Mouse (Mus musculus): Measurements from ENCODE around the gene Vamp2. TPM values are rescaled to one million over a fixed set of nuclear protein-coding genes. Genes with fewer than 3 reads are reported as not detected.

Gene Vamp2
- polyA plus RNA-seq, 1 experiment from 2014 or later, result 79.9 TPM

DNA sequence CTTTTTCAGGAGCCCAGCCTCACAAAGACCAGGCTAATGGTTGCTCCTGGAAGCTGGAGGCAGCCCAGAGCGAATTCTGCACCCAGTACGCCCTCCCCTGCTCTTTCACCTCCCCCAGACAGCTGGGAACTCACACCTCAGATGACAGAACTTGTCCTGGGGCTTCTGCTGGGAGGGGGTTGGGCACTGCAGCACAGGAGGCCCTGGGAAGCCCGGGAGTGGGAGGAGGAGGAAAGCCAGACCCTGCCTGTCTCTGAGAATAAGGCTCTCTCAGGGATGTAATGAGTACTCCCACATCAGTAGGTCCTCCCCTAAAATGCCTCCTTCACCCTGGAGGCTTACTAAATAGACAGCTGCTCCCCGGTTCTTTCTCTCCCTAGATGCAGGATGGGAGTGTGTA lies 1.2 kb upstream of the Vamp2 start:
- 27% methylated on average over 4 of the region's 4 CpGs for WGBS
- peak overlapping the region; percentile 95 for H3K27ac ChIP-seq (ENCODE audit: low read length)
- H3K36me3 ChIP-seq (ENCODE audit: control insufficient read depth, insufficient read depth, low read length), result no peaks in the 10 kb centered on the region
- no peak overlapping the region for H3K4me3 ChIP-seq (replicated peaks; ENCODE audit: low read length)
- H3K4me1 ChIP-seq (ENCODE audit: control insufficient read depth, insufficient read depth, low read length), result peaks cover 27% of the 10 kb centered on the region
- H3K9me3 ChIP-seq (replicated peaks; ENCODE audit: control insufficient read depth, low read length), result no peaks in the 10 kb centered on the region
- H3K4me2 ChIP-seq (ENCODE audit: low read depth, low read length), result no peak overlapping the region
- peak overlapping the region; percentile 27; the same call in 1 of the 2 replicates for H3K9ac ChIP-seq (ENCODE audit: low read length)
- ATAC-seq (ENCODE audit: insufficient read depth, low FRiP score), result peak; percentile 55; the same call in 1 of the 2 replicates
- H3K27me3 ChIP-seq (ENCODE audit: control insufficient read depth, insufficient read depth, low read length), result no peaks in the 10 kb centered on the region

DNA sequence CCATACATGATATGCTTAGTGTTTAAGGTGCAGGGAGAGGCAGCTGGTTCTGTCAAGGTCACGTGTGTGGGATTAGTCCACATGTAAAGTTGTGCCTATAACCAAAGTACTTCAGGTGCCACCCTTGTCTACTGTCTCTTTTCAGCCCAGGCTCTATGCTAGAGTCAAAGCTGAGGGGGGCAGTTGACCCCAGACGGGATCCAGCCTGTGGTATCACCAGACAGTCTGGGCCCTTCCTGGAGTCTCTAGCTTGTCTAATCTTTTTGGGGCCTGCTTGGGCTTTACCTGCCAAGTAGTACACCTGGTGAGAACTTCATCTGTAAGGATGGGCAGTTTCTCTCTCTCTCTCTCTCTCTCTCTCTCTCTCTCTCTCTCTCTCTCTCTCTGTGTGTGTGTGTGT lies 693 bp upstream of the Vamp2 start:
- Histone ChIP-seq H3K9me3 (replicated peaks; ENCODE audit: control insufficient read depth, low read length) (no peaks in the 10 kb centered on the region), H3K9ac (ENCODE audit: low read length) (no peak overlapping the region), H3K36me3 (ENCODE audit: control insufficient read depth, insufficient read depth, low read length) (peaks cover 2% of the 10 kb centered on the region; the same call in 1 of the 2 replicates), H3K27ac (ENCODE audit: low read length) (peak overlapping the region; percentile 95), H3K4me2 (ENCODE audit: low read depth, low read length) (no peak overlapping the region; the same call in 1 of the 2 replicates), H3K4me1 (ENCODE audit: control insufficient read depth, insufficient read depth, low read length) (peaks cover 27% of the 10 kb centered on the region), H3K4me3 (replicated peaks; ENCODE audit: low read length) (no peak overlapping the region), H3K27me3 (ENCODE audit: control insufficient read depth, insufficient read depth, low read length) (no peaks in the 10 kb centered on the region)
- WGBS, result 61% methylated on average over 2 of the region's 2 CpGs
- ATAC-seq (ENCODE audit: insufficient read depth, low FRiP score), result no peak

DNA sequence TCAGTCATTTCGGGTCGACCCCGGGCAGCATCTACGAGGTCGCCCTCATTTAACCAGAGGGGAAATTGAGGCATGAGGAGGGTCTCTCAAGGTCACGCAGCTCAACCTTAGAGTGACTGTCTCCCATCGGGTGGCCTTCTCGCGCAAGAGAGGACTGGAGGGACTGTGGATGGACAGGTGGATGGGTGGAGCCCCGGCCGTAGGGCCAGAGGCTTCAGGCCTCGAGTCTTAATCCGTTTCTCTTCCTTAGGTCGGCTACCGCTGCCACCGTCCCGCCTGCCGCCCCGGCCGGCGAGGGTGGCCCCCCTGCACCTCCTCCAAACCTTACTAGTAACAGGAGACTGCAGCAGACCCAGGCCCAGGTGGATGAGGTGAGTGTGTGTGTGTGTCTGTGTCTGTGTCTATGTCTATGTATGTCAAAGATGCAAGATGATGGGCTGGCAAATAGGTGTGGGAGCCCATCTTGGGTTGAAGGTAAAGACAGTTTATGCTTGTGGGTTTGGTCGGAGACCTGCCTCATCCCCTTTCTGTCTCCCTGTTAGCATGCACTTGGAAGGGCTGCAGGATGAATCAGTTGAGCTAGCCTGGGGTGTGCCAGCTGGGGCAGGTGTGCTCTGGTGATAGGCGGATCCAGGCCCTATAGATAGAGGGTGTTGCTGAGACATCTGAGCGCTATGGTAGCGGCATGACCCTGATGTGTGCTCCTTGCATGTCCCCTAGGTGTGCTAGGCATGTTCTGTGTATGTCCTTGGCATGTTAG lies 746 bp downstream of the Vamp2 start:
- no peaks in the 10 kb centered on the region for H3K27me3 ChIP-seq (ENCODE audit: control insufficient read depth, insufficient read depth, low read length)
- H3K4me3 ChIP-seq (replicated peaks; ENCODE audit: low read length), result peak overlapping the region; percentile 73
- peak overlapping the region; percentile 95 for H3K27ac ChIP-seq (ENCODE audit: low read length)
- peak; percentile 15; the same call in 1 of the 2 replicates for ATAC-seq (ENCODE audit: insufficient read depth, low FRiP score)
- peak overlapping the region; percentile 87 for H3K4me2 ChIP-seq (ENCODE audit: low read depth, low read length)
- 9% methylated on average over 25 of the region's 25 CpGs for WGBS
- H3K9me3 ChIP-seq (replicated peaks; ENCODE audit: control insufficient read depth, low read length), result no peaks in the 10 kb centered on the region
- peaks cover 30% of the 10 kb centered on the region for H3K4me1 ChIP-seq (ENCODE audit: control insufficient read depth, insufficient read depth, low read length)
- peaks cover 4% of the 10 kb centered on the region; the same call in 1 of the 2 replicates for H3K36me3 ChIP-seq (ENCODE audit: control insufficient read depth, insufficient read depth, low read length)
- H3K9ac ChIP-seq (ENCODE audit: low read length), result peak overlapping the region; percentile 97

DNA sequence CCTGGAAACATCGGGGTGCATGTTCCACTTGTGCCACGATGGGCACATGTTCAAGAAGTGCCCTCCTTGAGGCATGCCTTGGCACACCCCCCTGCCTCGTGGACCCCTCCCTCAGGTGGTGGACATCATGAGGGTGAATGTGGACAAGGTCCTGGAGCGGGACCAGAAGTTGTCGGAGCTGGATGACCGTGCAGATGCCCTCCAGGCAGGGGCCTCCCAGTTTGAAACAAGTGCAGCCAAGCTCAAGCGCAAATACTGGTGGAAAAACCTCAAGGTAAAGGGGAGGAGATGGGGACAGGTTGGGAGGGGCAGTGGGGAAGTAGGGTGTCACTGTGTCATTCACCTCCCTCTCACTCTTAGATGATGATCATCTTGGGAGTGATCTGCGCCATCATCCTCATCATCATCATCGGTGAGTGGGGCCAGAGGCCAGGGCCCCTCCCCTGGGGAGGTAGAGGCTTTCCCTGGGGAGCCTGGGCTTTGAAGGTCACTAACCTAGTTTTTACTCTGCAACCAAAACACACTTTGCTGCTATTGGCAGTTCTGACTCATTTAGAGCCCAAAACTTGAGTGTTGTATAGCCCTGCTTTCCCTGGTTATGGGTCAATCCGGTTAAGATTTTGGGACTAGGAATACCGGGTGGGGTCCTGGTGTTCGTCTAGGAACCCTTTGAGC lies 1.5 kb downstream of the Vamp2 start:
- no peak for ATAC-seq (ENCODE audit: insufficient read depth, low FRiP score)
- peaks cover 34% of the 10 kb centered on the region for H3K4me1 ChIP-seq (ENCODE audit: control insufficient read depth, insufficient read depth, low read length)
- WGBS, result 85% methylated on average over 12 of the region's 12 CpGs

DNA sequence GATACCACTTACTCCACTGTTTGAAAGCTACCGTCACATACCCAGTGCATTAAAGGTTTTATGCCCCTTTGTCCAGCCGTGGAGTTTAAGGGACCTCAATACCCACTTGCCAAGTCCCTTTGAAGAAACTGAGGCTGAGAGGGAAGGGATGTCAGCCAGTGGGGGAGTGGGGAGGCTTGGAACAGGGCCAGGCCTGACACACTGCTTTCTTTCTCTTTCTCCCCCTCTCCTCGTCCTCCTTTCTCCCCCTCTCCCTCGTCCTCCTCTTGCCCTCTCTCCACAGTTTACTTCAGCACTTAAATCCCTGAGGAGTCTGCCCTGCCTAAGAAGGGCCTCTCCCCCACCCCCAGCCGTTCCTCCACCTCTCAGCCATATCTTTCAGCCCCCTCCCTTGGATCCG lies 2.1 kb downstream of the Vamp2 start:
- Histone ChIP-seq H3K36me3 (ENCODE audit: control insufficient read depth, insufficient read depth, low read length) (peaks cover 4% of the 10 kb centered on the region; the same call in 1 of the 2 replicates), H3K4me3 (replicated peaks; ENCODE audit: low read length) (peak overlapping the region; percentile 73; the same call in 1 of the 2 replicates), H3K27me3 (ENCODE audit: control insufficient read depth, insufficient read depth, low read length) (no peaks in the 10 kb centered on the region), H3K9ac (ENCODE audit: low read length) (peak overlapping the region; percentile 97; the same call in 1 of the 2 replicates), H3K9me3 (replicated peaks; ENCODE audit: control insufficient read depth, low read length) (no peaks in the 10 kb centered on the region), H3K27ac (ENCODE audit: low read length) (0 out of 2 replicates have a peak overlapping the region, but pooled peaks have one; percentile 2), H3K4me1 (ENCODE audit: control insufficient read depth, insufficient read depth, low read length) (peaks cover 34% of the 10 kb centered on the region), H3K4me2 (ENCODE audit: low read depth, low read length) (peak overlapping the region; percentile 87)
- no peak for ATAC-seq (ENCODE audit: insufficient read depth, low FRiP score)
- 53% methylated on average over 6 of the region's 6 CpGs for WGBS

More for the DNA sequence above, 1.5 kb downstream of the Vamp2 start:
- Histone ChIP-seq H3K4me3 (replicated peaks; ENCODE audit: low read length) (peak overlapping the region; percentile 73), H3K9me3 (replicated peaks; ENCODE audit: control insufficient read depth, low read length) (no peaks in the 10 kb centered on the region), H3K27ac (ENCODE audit: low read length) (peak overlapping the region; percentile 95; the same call in 1 of the 2 replicates), H3K9ac (ENCODE audit: low read length) (peak overlapping the region; percentile 97), H3K4me2 (ENCODE audit: low read depth, low read length) (peak overlapping the region; percentile 87), H3K36me3 (ENCODE audit: control insufficient read depth, insufficient read depth, low read length) (peaks cover 4% of the 10 kb centered on the region; the same call in 1 of the 2 replicates), H3K27me3 (ENCODE audit: control insufficient read depth, insufficient read depth, low read length) (no peaks in the 10 kb centered on the region)

DNA sequence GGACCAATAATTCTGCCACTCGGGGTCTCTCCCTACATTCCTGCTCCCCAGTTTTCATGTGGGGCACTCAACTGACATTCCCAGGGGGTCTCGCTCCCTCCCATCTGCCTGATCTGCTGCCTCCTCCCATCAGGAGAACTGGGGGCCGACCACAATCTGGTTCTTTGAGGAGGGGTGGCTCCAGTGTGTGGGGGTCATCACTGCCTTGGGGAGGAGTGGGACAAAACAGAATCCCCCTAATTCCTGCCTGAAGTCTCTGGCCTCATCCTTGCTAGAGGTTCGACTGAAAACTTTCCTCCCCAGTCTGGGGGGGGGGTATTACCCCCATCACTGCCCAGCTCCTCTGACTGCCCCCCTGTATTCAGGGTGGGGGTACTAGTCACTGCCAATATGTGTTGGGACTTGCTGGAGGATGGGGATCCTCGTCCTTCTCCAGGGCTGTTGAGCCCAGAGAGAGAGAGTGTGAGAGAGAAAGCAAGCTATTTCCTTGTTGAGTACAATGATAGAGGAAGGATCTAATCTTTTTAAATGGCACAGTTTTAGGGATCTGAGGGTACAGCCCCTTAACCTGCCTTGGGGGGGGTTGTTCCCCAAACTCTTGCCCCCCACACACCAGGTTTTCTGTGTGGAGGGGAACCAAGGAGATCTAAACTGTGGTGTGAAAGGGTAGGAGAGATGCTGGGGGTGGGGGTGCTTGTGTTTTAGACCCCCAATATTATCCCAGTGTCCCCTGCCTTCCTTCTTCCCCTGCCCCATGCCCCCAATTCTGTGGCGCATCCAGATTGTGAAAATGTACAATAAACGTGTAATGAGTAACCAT lies 3.5 kb downstream of the Vamp2 start:
- no peak overlapping the region for H3K27ac ChIP-seq (ENCODE audit: low read length)
- H3K4me2 ChIP-seq (ENCODE audit: low read depth, low read length), result no peak overlapping the region
- ATAC-seq (ENCODE audit: insufficient read depth, low FRiP score), result no peak
- H3K9me3 ChIP-seq (replicated peaks; ENCODE audit: control insufficient read depth, low read length), result no peaks in the 10 kb centered on the region
- WGBS, result 62% methylated on average over 7 of the region's 7 CpGs
- H3K4me1 ChIP-seq (ENCODE audit: control insufficient read depth, insufficient read depth, low read length), result peaks cover 29% of the 10 kb centered on the region
- H3K27me3 ChIP-seq (ENCODE audit: control insufficient read depth, insufficient read depth, low read length), result no peaks in the 10 kb centered on the region
- no peak overlapping the region for H3K4me3 ChIP-seq (replicated peaks; ENCODE audit: low read length)
- H3K9ac ChIP-seq (ENCODE audit: low read length), result no peak overlapping the region
- peaks cover 4% of the 10 kb centered on the region; the same call in 1 of the 2 replicates for H3K36me3 ChIP-seq (ENCODE audit: control insufficient read depth, insufficient read depth, low read length)

DNA sequence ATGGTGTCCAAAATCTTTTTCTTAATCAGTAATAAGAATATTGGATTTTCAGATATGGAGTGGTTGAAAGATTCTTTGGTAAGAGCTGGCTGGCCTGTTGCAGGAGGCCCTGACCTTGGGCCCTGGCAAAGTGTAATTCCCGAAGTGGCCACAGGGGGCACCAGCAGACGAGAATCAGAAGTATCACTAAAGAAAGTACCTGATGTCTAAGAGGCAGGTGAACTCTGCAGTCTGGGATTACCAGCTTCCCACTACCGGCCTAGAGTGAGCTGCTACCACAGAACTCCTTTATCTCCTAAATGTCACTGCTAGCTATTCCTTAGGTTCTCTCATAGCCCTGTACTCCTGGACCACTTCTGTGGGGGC lies 4.1 kb downstream of the Vamp2 start:
- Histone ChIP-seq H3K4me2 (ENCODE audit: low read depth, low read length) (no peak overlapping the region), H3K9me3 (replicated peaks; ENCODE audit: control insufficient read depth, low read length) (no peaks in the 10 kb centered on the region)

DNA sequence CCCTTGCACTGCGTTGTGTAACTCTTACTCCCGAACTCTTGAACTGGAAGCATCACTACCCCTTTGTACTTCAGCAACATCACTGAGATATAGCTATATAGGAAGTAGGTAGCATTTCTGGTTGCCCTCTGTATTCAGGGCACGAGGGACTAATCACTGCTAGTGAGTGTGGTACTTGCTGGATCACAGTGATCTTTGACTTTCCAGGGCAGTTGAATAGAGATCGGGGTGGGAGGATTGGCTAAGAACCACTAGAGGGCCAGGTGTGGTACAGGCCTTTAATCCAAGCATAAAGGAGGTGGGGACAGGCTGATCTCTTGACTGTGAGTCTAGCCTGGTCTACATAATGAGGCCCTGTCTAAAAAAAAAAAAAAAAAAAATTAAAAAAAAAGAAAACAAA lies 4.6 kb downstream of the Vamp2 start:
- WGBS, result 84% methylated on average over 4 of the region's 4 CpGs
- Histone ChIP-seq H3K4me3 (replicated peaks; ENCODE audit: low read length) (no peak overlapping the region), H3K36me3 (ENCODE audit: control insufficient read depth, insufficient read depth, low read length) (peaks cover 4% of the 10 kb centered on the region; the same call in 1 of the 2 replicates), H3K4me2 (ENCODE audit: low read depth, low read length) (no peak overlapping the region), H3K9ac (ENCODE audit: low read length) (no peak overlapping the region), H3K27me3 (ENCODE audit: control insufficient read depth, insufficient read depth, low read length) (no peaks in the 10 kb centered on the region), H3K27ac (ENCODE audit: low read length) (0 out of 2 replicates have a peak overlapping the region, but pooled peaks have one; percentile 19), H3K9me3 (replicated peaks; ENCODE audit: control insufficient read depth, low read length) (no peaks in the 10 kb centered on the region), H3K4me1 (ENCODE audit: control insufficient read depth, insufficient read depth, low read length) (peaks cover 29% of the 10 kb centered on the region)
- no peak for ATAC-seq (ENCODE audit: insufficient read depth, low FRiP score)

More for the DNA sequence above, 4.1 kb downstream of the Vamp2 start:
- Histone ChIP-seq H3K27ac (ENCODE audit: low read length) (0 out of 2 replicates have a peak overlapping the region, but pooled peaks have one; percentile 19), H3K4me1 (ENCODE audit: control insufficient read depth, insufficient read depth, low read length) (peaks cover 26% of the 10 kb centered on the region), H3K27me3 (ENCODE audit: control insufficient read depth, insufficient read depth, low read length) (no peaks in the 10 kb centered on the region), H3K36me3 (ENCODE audit: control insufficient read depth, insufficient read depth, low read length) (peaks cover 4% of the 10 kb centered on the region; the same call in 1 of the 2 replicates), H3K9ac (ENCODE audit: low read length) (no peak overlapping the region), H3K4me3 (replicated peaks; ENCODE audit: low read length) (no peak overlapping the region)
- ATAC-seq (ENCODE audit: insufficient read depth, low FRiP score), result no peak
- WGBS, result 2% methylated on average over 3 of the region's 3 CpGs

Data from stomach, embryonic 16.5 days (tissue).